Mouse (Mus musculus): ENCODE data around the gene Ear6.

Gene Ear6

DNA sequence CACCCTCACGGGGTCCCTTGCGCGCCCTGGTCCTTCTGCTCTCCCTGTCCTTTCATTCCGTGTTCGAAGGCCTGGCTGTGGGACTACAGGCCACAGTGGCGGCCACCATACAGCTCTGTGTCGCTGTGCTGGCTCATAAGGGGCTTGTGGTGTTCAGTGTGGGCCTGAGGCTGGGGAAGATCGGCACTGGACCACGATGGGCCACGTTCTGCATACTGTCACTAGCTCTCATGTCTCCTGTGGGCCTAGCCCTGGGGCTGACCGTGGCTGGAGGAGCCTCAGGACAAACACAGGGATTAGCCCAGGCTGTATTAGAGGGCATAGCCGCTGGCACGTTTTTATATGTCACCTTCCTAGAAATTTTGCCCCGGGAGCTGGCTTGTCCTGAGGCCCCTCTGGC, 41.6 kb downstream of the Ear6 start:
- DNase-seq: no peak

GRCm38 (mm10) chr14:51896019-51896418, 42.5 kb downstream of the Ear6 start:
- DNase-seq: no peak

DNA sequence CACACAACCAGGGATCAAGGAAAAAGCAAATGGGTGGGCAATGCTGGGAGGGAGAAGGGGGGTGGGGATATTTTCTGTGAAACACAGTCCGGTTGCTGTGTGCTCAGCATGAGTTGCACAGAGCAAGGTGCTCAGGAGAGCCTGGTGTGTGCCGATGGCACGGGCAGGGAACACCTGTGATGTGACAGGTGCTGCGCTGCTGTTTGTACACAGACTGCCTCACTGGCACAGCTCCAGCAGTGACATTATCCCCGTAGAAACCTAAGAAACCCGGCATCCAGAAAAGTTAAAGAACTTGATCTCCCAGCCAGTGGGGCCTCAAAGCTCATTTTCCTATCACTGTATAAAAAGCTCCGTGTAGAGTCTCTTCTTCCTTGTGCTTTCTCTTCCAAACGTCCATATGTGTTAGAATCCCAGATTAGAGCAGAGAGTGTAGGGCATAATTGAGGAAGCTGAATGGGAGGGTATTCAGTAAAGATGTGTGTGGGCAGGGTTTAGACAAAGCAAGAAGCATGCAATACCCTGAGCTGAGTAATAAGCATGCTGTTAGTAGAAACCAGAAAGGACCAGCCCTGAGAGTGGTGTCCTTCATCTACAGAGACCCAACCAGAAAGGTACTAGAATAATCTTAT, 43.2 kb downstream of the Ear6 start:
- no peak for DNase-seq

DNA sequence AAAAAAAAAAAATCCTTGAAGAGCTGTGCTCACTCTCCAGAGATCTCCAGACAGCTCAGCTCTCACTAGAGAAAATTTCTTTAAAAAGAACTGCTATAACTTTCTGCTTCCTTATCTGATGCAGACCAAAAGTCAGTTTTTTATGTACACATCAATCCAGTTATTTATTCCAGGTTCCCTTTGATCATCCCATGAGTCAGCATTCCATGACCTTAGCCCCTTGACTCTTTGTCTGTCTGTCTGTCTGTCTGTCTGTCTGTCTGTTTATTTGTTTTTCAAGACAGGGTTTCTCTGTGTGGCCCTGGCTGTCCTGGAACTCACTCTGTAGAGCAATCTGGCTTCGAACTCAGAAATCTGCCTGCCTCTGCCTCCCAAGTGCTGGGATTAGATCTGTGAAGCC, 45.9 kb downstream of the Ear6 start:
- no peak for DNase-seq

DNA sequence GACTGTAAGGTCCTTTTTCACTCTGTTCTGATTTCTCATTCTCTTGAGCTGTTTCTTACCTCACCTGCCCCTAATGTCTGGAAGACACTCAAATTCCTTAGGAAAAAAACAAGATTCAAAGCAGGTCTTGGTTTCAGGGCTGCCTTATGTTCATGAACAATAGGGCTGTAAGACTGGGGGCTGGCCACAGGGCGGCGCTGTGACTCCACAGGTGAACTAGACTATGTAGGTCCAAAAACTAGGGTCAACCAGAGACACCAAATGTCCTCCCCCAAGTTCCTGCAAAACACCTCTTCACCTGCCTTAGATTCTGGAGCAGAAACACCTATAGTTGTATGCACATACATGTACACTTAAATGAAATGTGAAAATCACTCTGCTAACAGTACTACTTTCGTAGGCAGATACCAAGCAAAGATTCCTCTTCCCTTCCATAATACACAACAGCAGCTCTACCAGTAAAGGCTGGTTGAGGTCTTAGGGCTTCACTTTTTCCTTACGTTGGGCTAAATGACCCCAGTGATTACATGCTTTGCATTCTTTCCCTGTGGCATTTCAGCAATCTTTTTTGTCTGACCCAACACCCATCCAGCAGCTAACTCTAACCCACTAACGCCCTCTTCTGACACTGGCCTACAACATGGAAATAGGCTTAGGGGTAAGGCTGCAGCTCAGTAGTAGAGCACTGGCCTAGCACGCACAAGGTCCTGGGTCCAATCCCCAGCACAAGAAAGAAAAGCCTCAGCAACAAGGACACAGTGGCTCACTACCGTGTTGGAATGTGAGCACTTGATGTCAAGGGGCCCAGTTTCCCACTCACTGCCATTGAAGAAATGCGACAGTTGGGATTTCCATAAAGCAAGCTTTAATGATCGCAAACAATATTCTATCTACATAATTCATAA, 49.6 kb downstream of the Ear6 start:
- peak; percentile 73 for DNase-seq

GRCm38 (mm10) chr14:51903782-51904181, 50.3 kb downstream of the Ear6 start:
- DNase-seq: no peak
